ENCODE assay signal across 8 mouse cellular contexts in genomic region chr3:55787487-55788213, GRCm38 (mm10). TPM values are rescaled to one million over a fixed set of nuclear protein-coding genes. Genes with fewer than 3 reads are reported as not detected.
DNase-seq lines count a peak whose midpoint lies in the region; ATAC-seq and TF ChIP-seq lines count a peak whose summit lies in the region.

No protein-coding gene starts in this region.

- 0 out of 2 replicates have a peak, but pooled peaks cover 3% of the 10 kb centered on the region for H3K4me1 ChIP-seq in hindbrain, embryonic 11.5 days (replicated peaks; ENCODE audit: control insufficient read depth, insufficient read depth, low read length)
- peaks cover 4% of the 10 kb centered on the region; the same call in 1 of the 2 replicates for H3K4me1 ChIP-seq in limb, embryonic 14.5 days (ENCODE audit: control insufficient read depth, insufficient read depth, low read length)
- H3K4me1 ChIP-seq in midbrain, embryonic 13.5 days (replicated peaks): peaks cover 39% of the 10 kb centered on the region

- WGBS in hindbrain, embryonic 11.5 days: under 1% methylated on average over 52 of the region's 54 CpGs
- 1% methylated on average over 44 of the region's 54 CpGs for WGBS in limb, embryonic 14.5 days
- WGBS in midbrain, embryonic 13.5 days: 3% methylated on average over 54 of the region's 54 CpGs

- H3K9ac ChIP-seq in hindbrain, embryonic 11.5 days (ENCODE audit: low read depth, low read length): peak overlapping the region; percentile 66
- peak overlapping the region; percentile 81 for H3K9ac ChIP-seq in limb, embryonic 14.5 days (ENCODE audit: low read depth, low read length, severe bottlenecking)
- H3K9ac ChIP-seq in midbrain, embryonic 13.5 days (replicated peaks): peak overlapping the region; percentile 90

- peak overlapping the region; percentile 69 for H3K4me2 ChIP-seq in hindbrain, embryonic 11.5 days (replicated peaks; ENCODE audit: low read depth, low read length)
- H3K4me2 ChIP-seq in limb, embryonic 14.5 days (replicated peaks; ENCODE audit: low read depth, low read length, severe bottlenecking): peak overlapping the region; percentile 86
- peak overlapping the region; percentile 73 for H3K4me2 ChIP-seq in midbrain, embryonic 13.5 days (replicated peaks)

- H3K27me3 ChIP-seq in hindbrain, embryonic 11.5 days (ENCODE audit: control insufficient read depth, insufficient read depth, low read length): peaks cover 11% of the 10 kb centered on the region; the same call in 1 of the 2 replicates
- no peaks in the 10 kb centered on the region for H3K27me3 ChIP-seq in limb, embryonic 14.5 days (ENCODE audit: control insufficient read depth, insufficient read depth, low read length)
- H3K27me3 ChIP-seq in midbrain, embryonic 13.5 days: peaks cover 29% of the 10 kb centered on the region

- H3K4me3 ChIP-seq in hindbrain, embryonic 11.5 days (ENCODE audit: low read depth, low read length): peak overlapping the region; percentile 39
- peak overlapping the region; percentile 49 for H3K4me3 ChIP-seq in limb, embryonic 14.5 days (replicated peaks; ENCODE audit: low read length)
- H3K4me3 ChIP-seq in midbrain, embryonic 13.5 days (replicated peaks): peak overlapping the region; percentile 50

- H3K36me3 ChIP-seq in hindbrain, embryonic 11.5 days (ENCODE audit: control insufficient read depth, insufficient read depth, low read length): no peaks in the 10 kb centered on the region
- no peaks in the 10 kb centered on the region for H3K36me3 ChIP-seq in limb, embryonic 14.5 days (ENCODE audit: control insufficient read depth, insufficient read depth, low read length)
- H3K36me3 ChIP-seq in midbrain, embryonic 13.5 days: no peaks in the 10 kb centered on the region

- no peak for TF ChIP-seq POLR2A in limb, embryonic 14.5 days (IDR thresholded peaks at IDR 0.05; ENCODE audit: borderline replicate concordance, extremely low read depth, insufficient read depth, insufficient read length)

- ATAC-seq in hindbrain, embryonic 11.5 days (ENCODE audit: low FRiP score): peak; percentile 80
- peak; percentile 46 for ATAC-seq in limb, embryonic 14.5 days (ENCODE audit: low FRiP score, low read depth)
- peak; percentile 70 for ATAC-seq in midbrain, embryonic 13.5 days
- no peak for ATAC-seq in erythroid progenitor cell, adult 5-6 weeks (replicated peaks; ENCODE audit: low FRiP score, poor library complexity, severe bottlenecking)

- H3K9me3 ChIP-seq in hindbrain, embryonic 11.5 days (ENCODE audit: control insufficient read depth, low read length): no peaks in the 10 kb centered on the region
- no peaks in the 10 kb centered on the region for H3K9me3 ChIP-seq in limb, embryonic 14.5 days (ENCODE audit: control insufficient read depth, low read length)
- H3K9me3 ChIP-seq in midbrain, embryonic 13.5 days: no peaks in the 10 kb centered on the region

- DNase-seq in adrenal gland, adult 2 months: peak; percentile 74
- peak; percentile 67 for DNase-seq in cerebellum, adult 8-10 months
- DNase-seq in gastrocnemius, adult 18-20 months (ENCODE audit: low spot score): peak; percentile 40
- peak; percentile 73 for DNase-seq in hindbrain, embryonic 11.5 days (ENCODE audit: low spot score)
- peak; percentile 50 for DNase-seq in limb, embryonic 14.5 days (ENCODE audit: low spot score)
- DNase-seq in urinary bladder, postnatal 10 days (ENCODE audit: low spot score): peak; percentile 13

- peak overlapping the region; percentile 95 for H3K27ac ChIP-seq in hindbrain, embryonic 11.5 days (ENCODE audit: low read depth, low read length)
- peak overlapping the region; percentile 91 for H3K27ac ChIP-seq in limb, embryonic 14.5 days (replicated peaks; ENCODE audit: low read depth, low read length)
- peak overlapping the region; percentile 99 for H3K27ac ChIP-seq in midbrain, embryonic 13.5 days

RNA-seq across cellular contexts. Expression of gene Mab21l1, which starts 5.3 kb away (rescaled TPM):
- 1 to 10 TPM in 1 of 2 experiments, under 1 TPM in 1; 0.58 to 1.9 TPM for total RNA-seq in adrenal gland, adult 2 months (2021)
- 0.22 and 0.73 TPM in 2 replicates for polyA plus RNA-seq in adrenal gland, adult 2 months (2012; rRNA removed)
- total RNA-seq in gastrocnemius, adult 18-20 months (2021): 1 to 10 TPM in 1 of 2 experiments, under 1 TPM in 1; 0.96 to 1.7 TPM
- 68.1 and 68.5 TPM in 2 replicates for polyA plus RNA-seq in hindbrain, embryonic 11.5 days (2014; fragmentation: Nextera tagmentation; extraction: Ambion mirVana)
- 18.9 and 23.4 TPM in 2 replicates for polyA plus RNA-seq in limb, embryonic 14.5 days (2012; rRNA removed)
- polyA plus RNA-seq in limb, embryonic 14.5 days (2014; fragmentation: Nextera tagmentation; extraction: Ambion mirVana): 18.7 and 25.3 TPM in 2 replicates
- 157 and 181 TPM in 2 replicates for polyA plus RNA-seq in midbrain, embryonic 13.5 days (2015; fragmentation: Nextera tagmentation; extraction: Ambion mirVana)
- not detected in 2 replicates for total RNA-seq in erythroid progenitor cell, adult 5-6 weeks (2015; ENCODE audit: low replicate concordance)
- not detected in 2 replicates for total RNA-seq in erythroid progenitor cell, adult 5-6 weeks (2017; ENCODE audit: low replicate concordance)

Comparison
In these comparisons a context has a peak if more than half of its experiments do, and no peak if none do; other contexts are left out.
1. DNase-seq: peak in every context shown above with its lines; median percentile 74 in adrenal gland, adult 2 months; 73 in hindbrain, embryonic 11.5 days; 67 in cerebellum, adult 8-10 months; 50 in limb, embryonic 14.5 days; 40 in gastrocnemius, adult 18-20 months; 13 in urinary bladder, postnatal 10 days.
2. RNA of gene Mab21l1, which starts 5.3 kb away (polyA plus RNA-seq): 157 to 181 TPM in midbrain, embryonic 13.5 days, 68.1 to 68.5 TPM in hindbrain, embryonic 11.5 days and 18.7 to 25.3 TPM in limb, embryonic 14.5 days; 0.22 to 0.73 TPM in adrenal gland, adult 2 months; every median in the first group is over 10 times any median in the second.
3. Peak in every context shown above with its lines, with median percentiles within 50 percentile points of each other: H3K27ac ChIP-seq, H3K4me2 ChIP-seq, H3K4me3 ChIP-seq and H3K9ac ChIP-seq.